Mouse (Mus musculus) lung, postnatal 36 days (tissue): Measurements from ENCODE around the gene Taar8b.
A peak's percentile ranks its signal among the peaks of the same experiment; 100 is the strongest.
"Not testable (repeated sequence)": the region's sequence is repeated elsewhere in the genome, so short reads cannot be mapped to it uniquely, and the experiment has no call there.

ENCODE experiments used
- DNase-seq: peaks from one replicate; pipeline ENCODE4 v3.0.0; 2022; ENCODE audit warnings: mixed read lengths

Taar8b gene

DNA sequence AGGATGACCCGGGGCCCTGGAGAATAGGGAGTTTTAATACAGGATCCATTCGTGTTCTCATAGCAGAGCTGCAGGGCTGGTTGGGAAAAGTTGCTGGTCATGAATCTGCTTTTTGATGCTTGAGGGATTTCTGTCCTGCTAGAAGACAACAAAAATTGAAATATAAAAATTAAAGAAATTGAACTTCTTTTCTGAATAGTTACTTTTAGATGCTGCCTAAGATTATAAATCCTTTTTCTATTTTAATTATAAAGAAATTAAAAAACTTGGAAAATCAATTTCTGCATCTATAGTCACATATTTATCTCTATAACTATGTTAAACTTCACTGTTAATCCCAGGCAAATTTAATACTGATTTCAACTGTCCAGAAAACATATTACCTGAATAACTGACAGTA lies at the start of gene Taar8b:
Gene Taar8b (minus strand): TSS at position 101 of the 400 bp plus-strand sequence.
- DNase-seq = no peak

- no peak for DNase-seq
These were observed 46.6 kb upstream of the Taar8b start for GRCm38 (mm10) chr10:24138623-24139261.

DNA sequence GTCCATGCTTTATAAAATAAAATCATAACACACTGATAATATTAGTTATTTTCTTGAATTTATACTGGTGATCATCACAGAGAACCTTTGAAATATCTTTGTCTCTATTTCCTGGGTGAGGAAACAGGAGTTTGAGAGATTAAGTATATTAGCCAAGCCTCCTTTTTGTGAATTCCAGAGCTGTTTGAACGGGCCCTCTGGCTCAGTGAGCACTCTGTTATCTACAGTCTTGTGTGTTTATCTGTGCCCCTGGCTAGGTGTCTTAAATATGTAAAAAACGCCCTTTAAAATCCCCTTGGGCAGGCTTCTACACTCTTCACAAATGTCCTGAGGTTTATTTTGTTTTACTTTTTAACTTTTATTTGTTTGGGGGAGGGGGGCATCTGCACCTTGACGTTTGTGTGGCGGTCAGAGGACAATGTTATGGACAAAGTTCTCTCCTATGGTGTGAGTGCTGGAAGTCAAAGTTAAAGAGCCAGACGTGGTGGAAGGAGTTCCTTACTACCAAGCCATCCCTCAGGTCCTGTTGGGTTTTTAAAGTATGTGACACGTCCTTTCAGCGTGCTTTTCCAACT lies 42.1 kb upstream of the Taar8b start:
- peak; percentile 20 for DNase-seq

DNA sequence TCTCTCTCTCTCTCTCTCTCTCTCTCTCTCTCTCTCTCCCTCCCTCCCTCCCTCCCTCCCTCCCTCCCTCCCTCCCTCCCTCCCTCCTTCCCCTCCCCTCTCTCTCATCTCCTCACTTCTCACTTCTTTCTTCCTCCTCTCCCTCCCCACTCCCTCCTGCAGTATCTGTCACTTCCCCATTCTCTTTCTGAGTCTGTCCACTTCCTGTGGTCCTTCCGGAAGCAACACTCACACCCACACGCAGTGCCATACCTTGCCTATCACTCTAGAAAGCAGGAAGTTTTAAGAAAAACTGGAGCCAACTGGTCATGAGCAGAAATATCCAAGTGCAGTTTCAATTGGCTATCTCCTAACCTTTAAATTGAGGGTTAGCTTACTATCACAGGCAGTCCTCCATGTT lies 41.0 kb upstream of the Taar8b start:
- peak; percentile 42 for DNase-seq

- peak; percentile 71 for DNase-seq
These were observed 40.2 kb upstream of the Taar8b start for GRCm38 (mm10) chr10:24132273-24132672.

DNA sequence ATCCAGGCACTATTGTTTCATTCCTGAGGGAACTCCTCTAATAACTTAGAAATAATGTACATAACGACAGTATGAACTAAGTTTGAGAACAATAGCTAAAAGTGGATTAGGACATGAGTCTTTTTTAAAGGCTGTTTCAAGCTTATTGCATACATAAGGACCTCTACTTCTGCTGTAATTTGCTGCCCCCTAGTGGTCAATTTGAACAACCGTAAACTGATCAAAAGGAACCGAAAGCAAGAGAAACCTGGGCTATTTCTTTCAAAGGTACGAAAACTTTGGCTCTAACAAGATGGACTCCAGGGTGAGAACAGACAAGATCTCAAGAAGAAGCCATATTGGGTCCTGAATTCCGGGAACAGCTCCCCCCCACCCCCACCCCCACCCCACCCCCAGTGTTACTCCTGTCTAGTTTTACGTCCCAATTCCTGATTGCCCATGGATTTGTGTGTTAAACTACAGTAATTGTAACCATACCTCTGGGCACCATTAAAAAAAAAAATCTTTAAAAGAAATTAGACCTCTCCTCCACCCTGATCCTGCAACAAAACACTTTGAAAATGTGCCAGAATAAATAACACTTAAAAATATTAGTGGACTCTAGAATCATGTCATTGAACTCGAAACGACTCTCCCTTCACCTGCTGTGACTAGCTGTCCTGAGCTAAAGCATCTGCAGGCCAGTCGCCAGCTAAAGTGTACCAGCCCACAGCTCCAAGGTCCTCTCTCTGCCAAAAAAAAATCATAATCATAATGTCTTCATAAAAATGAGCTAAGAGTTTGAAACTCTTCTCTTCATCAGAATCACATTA lies 39.6 kb upstream of the Taar8b start:
- DNase-seq = peak; percentile 88

DNA sequence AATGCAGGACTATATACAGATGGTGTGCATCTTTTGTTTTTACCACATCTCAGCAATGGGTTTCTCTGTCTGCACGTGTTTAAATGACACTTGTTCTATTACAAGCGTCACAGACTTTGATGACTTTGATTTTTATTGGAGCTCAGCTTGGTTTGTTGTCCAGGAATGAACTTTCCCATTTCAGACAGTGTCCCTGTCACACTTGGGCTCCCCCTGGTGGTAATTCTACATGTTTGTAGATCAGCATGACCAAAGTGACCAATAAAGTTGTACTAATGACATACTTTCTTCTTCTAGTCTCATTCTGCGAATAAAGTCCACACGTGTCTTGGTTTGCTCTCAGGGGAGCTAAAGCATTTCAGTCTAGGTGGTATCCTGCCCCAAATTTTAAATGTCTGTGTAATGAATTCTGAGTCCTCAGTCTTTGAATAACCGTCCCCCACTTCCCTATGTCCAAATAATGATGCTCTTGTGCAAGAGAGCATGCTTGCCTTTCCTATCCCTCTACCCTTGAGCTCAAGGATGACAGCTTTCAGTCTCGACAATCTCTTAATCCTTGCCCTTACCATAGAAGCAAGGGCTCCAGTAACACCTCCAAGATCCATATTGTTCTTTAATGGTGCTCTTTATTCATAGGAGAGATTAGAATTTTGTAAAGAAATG lies 19.2 kb upstream of the Taar8b start:
- peak; percentile 81 for DNase-seq

DNA sequence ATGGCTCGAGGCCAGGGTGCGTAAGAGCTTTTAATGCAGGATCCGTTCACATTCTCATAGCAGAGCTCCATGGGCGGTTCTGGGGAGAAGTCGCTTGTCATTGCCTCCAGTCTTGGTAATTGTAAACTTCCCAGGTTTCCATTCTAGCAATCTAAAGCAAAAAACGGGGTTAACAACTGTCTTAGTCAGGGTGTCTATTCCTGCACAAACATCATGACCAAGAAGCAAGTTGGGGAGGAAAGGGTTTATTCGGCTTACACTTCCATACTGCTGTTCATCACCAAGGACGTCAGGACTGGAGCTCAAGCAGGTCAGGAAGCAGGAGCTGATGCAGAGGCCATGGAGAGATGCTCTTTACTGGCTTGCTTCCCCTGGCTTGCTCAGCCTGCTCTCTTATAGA lies 17.3 kb upstream of the Taar8b start, which contains the start of gene Taar9:
Gene Taar9 (minus strand): TSS at position 101 of the 400 bp plus-strand sequence.
- DNase-seq = not testable (repeated sequence)

DNA sequence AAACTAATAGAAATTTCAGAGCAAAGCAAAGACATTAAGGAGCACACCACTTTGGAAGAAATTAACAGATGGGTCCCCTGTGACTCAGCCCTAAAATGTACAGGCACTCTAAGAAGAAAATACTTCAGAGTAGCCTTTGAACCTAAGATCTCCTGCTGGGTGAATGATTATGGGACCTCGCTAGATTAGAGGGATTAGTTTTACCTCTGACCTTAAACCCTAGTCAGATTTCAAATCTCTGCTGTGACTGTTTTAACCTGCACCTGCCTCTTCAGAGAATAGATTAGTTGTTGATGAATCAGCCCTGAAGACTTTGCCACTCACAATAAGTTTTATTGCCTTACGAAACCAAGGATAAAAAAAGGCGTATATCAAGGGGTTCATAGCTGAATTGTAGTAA lies 16.1 kb upstream of the Taar8b start:
- no peak for DNase-seq

DNA sequence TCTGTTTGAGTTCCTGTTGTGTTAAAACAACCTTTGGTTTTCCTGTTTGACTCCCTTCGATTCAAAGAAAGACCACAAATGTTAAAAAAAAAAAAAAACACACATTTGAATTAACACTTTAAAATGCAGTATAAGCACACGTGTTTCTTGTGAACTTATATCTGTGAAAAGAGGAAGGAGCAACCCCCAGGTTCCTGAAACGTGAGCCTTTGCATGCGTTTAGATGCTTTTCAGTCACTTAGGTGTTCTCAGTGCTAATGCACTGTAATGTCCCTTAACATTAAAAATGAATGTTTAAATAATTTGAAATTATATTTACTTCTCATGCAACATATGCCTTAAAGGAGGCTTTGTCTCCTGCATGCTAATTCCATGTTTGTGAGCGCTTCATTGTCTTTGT lies 15.7 kb upstream of the Taar8b start:
- no peak for DNase-seq

- not testable (repeated sequence) for DNase-seq
These were observed 11.2 kb upstream of the Taar8b start for GRCm38 (mm10) chr10:24103299-24103698.

DNA sequence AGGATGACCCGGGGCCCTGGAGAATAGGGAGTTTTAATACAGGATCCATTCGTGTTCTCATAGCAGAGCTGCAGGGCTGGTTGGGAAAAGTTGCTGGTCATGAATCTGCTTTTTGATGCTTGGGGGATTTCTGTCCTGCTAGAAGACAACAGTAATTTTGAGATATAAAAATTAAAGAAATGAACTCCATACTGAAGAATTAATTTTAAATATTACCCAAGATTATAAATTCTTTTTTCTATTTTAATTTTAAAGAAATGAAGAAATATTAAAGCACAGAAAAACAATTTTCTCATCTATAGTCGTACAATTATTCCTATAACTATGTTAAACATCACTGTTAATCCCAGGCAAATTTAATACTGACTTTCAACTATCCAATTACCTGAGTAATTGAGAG lies 9.7 kb upstream of the Taar8b start, which contains the start of gene Taar8c:
Gene Taar8c (minus strand): TSS at position 101 of the 400 bp plus-strand sequence.
- DNase-seq = not testable (repeated sequence)

GRCm38 (mm10) chr10:24097010-24097409 lies 4.9 kb upstream of the Taar8b start:
- not testable (repeated sequence) for DNase-seq

DNA sequence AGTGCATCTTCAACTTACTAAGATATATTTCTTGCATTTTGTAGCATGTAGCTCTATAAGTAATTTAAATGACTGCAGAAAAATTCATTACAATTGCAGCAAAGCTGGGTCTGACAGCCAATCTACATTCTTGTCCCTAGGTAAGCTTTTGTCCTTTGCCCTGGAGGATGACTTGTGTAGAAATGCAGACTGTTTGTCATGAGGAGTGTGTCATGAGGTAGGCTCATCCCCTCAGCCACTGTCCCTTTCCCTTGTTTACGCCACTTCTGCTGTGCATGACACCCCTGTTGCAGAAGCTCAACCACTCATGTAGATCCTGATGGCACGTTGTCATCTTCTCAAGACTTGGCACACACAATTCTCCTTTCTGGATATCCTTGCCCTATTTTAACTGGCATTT lies 4.9 kb downstream of the Taar8b start:
- DNase-seq = peak; percentile 22

DNA sequence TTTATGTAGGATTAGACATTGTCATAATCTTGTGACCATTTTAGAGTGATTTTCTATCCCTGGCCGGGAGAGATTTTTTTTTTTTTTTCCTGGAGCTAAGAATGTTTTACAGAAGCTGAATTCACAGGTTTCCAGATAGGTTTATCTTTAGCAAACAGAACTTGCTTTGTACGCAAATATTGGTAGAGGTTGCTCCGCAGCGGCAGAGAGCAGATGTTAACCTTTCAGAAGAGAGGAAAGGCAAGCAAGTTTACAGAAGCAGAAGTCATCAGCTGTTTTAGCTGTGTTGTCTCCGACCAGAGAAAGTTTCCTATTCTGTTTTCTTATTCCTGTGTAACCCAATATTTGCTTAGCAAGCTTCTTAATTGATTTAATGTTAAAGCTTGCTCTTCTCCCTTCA lies 5.5 kb downstream of the Taar8b start:
- no peak for DNase-seq

DNA sequence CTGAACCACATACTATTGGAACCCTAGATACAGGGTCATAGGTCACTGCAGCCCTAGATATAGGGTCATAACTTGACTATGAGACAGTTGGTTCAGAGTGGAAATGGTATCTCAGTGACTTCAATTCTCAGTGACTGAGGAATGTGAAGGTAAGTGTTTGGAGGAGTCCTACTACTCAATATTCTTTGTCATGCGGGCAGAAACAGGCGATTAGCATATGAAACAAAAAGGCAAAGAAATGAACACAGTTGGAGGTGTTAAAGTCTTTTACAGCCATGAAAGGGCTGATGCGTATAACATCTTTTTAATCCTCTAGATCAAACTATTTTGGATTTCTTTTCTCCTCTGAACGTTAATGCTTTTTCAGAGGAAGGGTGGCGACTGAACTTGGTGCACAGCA lies 6.2 kb downstream of the Taar8b start:
- no peak for DNase-seq

- peak; percentile 56 for DNase-seq
These were observed 11.9 kb downstream of the Taar8b start for GRCm38 (mm10) chr10:24080166-24080565.

DNA sequence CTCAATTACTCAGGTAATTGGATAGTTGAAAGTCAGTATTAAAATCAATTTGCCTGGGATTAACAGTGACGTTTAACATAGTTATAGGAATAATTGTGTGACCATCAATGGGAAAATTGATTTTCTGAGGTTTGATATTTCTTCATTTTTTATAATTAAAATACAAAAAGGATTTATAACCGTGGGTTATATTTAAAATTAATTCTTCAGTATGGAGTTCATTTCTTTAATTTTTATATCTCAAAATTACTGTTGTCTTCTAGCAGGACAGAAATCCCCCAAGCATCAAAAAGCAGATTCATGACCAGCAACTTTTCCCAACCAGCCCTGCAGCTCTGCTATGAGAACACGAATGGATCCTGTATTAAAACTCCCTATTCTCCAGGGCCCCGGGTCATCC lies 15.9 kb downstream of the Taar8b start, which contains the start of gene Taar8a:
Gene Taar8a (plus strand): TSS at position 301 of the 400 bp plus-strand sequence.
- not testable (repeated sequence) for DNase-seq

DNA sequence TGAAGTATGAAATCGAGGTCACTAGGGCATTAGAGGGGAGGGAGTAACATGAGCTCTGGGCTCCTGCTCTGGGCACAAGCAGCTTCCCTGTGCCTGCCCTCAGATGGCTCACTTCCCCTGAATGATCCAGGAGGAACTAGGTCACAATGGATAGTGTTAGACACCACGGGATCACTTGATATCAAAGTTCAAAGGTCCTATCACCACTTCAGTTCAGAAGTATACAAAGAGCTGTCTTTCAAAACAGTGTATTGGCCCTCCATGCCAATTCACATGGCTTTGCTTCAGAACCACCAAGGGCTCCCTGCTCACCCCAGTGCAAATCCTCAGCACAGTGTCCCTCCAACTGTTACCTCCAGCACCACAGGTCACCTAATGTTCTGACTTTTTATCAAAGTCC lies 17.3 kb downstream of the Taar8b start:
- DNase-seq = not testable (repeated sequence)

DNA sequence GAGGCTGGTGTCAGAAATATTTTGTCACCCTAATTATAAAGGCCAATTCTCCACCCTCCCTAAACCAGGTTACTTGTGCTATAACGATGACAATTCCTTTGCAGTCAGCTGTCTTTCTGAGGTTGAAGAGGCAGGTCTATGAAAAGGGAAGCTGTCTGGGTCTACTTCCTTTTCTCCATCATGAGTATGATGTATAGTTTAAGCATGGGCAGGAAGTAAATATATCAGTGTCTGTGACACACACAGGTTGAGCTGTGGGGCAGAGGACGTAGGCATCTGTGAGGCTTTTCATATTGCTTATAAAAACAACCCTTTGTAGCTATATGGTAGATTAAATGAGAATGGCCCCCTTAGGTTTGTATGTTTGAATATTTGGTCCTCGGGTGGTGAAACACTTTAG lies 33.1 kb downstream of the Taar8b start:
- no peak for DNase-seq

- no peak for DNase-seq
These were observed 40.1 kb downstream of the Taar8b start for GRCm38 (mm10) chr10:24052039-24052438.

DNA sequence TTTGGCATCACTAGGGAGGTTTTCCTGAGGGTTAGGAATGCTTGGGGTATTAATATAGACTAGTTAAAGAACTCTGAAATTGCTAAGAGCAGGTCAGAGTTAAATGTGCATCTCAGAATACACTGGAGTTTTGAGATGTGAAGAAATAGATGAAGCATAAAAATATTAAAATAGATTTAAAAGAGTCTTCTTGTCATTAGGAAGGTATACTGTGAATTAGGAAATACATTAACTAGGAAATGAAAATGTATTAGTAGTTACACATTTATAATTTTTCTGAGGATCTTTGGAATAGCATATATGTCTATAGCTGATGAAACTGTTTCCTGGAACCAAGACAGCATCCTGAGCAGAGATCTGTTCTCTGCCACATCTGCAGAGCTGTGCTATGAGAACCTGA lies 42.9 kb downstream of the Taar8b start, which contains the start of gene Taar7f:
Gene Taar7f (plus strand): TSS at position 301 of the 400 bp plus-strand sequence.
- no peak for DNase-seq
